Mouse (Mus musculus): ENCODE data around the gene Lmntd2. TPM values are rescaled to one million over a fixed set of nuclear protein-coding genes. Genes with fewer than 3 reads are reported as not detected.

The Lmntd2 gene
- polyA plus RNA-seq, 1 experiment from 2014 or later = 0.49 TPM

DNA sequence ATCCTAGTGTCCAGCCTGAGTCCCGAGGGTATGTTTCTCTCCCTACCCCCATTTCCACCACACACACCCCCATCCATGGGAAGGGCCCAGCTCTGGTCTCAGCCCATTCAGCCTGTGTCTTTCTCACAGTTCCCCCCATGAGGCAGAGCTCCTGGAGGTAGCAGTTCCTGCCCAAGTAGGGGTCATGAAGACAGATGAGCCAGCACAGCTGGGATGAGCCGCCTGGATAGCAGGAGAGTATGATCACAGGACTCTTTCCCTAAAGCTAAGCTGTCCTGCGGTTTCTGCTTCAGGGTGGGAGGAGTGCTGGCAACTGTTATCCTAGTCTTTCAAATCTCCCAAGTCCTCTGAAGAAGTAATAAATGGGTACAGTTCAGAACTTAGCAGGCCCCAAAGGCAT is 4.3 kb upstream of the Lmntd2 start:
- TF ChIP-seq EP300 (IDR thresholded peaks at IDR 0.05; ENCODE audit: low read depth) = no peak
- TF ChIP-seq CTCF (IDR thresholded peaks at IDR 0.05; ENCODE audit: low read depth) = no peak
- peak overlapping the region; percentile 33 for H3K4me2 ChIP-seq (ENCODE audit: low read depth, low read length)
- WGBS (ENCODE audit: insufficient replicate concordance) = 83% methylated on average over 3 of the region's 3 CpGs
- no peak for ATAC-seq
- no peak overlapping the region for H3K4me3 ChIP-seq (ENCODE audit: low read depth, low read length)
- H3K36me3 ChIP-seq (replicated peaks; ENCODE audit: insufficient read depth, low read length) = peaks cover 4% of the 10 kb centered on the region; the same call in 1 of the 2 replicates
- peaks cover 68% of the 10 kb centered on the region for H3K4me1 ChIP-seq (ENCODE audit: insufficient read depth)
- H3K27ac ChIP-seq (ENCODE audit: low read depth) = no peak overlapping the region
- H3K9me3 ChIP-seq (ENCODE audit: low read length) = no peaks in the 10 kb centered on the region
- no peaks in the 10 kb centered on the region for H3K27me3 ChIP-seq (ENCODE audit: insufficient read depth, low read length)
- no peak overlapping the region for H3K9ac ChIP-seq (replicated peaks)
- no peak for DNase-seq

DNA sequence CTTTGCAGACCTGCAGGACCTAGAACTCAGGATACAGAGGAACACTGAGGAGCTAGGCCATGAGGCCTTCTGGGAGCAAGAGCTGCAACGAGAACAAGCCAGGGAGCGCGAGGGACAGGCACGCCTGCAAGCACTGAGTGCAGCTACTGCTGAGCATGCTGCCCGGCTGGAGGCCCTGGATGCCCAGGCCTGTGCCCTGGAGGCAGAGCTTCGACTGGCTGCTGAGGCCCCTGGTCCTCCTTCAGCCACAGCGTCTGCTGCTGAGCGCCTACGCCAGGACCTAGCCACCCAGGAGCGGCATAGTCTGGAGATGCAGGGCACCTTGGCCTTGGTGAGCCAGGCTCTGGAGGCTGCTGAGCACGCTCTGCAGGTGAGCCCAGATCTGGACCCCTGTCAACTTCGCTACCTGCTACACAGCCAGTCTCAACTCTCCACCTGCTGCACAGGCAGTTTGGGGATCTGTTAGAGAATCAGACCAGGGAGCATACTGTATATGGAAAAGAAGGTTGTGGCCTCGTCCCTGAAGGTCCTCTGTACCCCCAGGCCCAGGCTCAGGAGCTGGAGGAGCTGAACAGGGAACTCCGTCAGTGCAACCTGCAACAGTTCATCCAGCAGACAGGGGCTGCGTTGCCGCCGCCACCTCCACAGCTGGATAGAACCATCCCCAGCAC is 3.6 kb upstream of the Lmntd2 start:
- Histone ChIP-seq H3K9ac (replicated peaks) (peak overlapping the region; percentile 75), H3K4me1 (ENCODE audit: insufficient read depth) (peaks cover 62% of the 10 kb centered on the region), H3K27ac (ENCODE audit: low read depth) (no peak overlapping the region), H3K4me3 (ENCODE audit: low read depth, low read length) (no peak overlapping the region), H3K27me3 (ENCODE audit: insufficient read depth, low read length) (no peaks in the 10 kb centered on the region), H3K36me3 (replicated peaks; ENCODE audit: insufficient read depth, low read length) (peaks cover 4% of the 10 kb centered on the region; the same call in 1 of the 2 replicates), H3K4me2 (ENCODE audit: low read depth, low read length) (peak overlapping the region; percentile 99), H3K9me3 (ENCODE audit: low read length) (no peaks in the 10 kb centered on the region)
- TF ChIP-seq CTCF (IDR thresholded peaks at IDR 0.05; ENCODE audit: low read depth) = no peak
- TF ChIP-seq EP300 (IDR thresholded peaks at IDR 0.05; ENCODE audit: low read depth) = no peak
- DNase-seq (no peak), ATAC-seq (no peak)
- 88% methylated on average over 17 of the region's 17 CpGs for WGBS (ENCODE audit: insufficient replicate concordance)

GRCm38 (mm10) chr7:141216894-141217293 is 3.0 kb upstream of the Lmntd2 start:
- peak overlapping the region; percentile 57 for H3K27ac ChIP-seq (ENCODE audit: low read depth)
- peaks cover 56% of the 10 kb centered on the region for H3K4me1 ChIP-seq (ENCODE audit: insufficient read depth)
- H3K36me3 ChIP-seq (replicated peaks; ENCODE audit: insufficient read depth, low read length) = peaks cover 4% of the 10 kb centered on the region; the same call in 1 of the 2 replicates
- peak overlapping the region; percentile 70 for H3K4me3 ChIP-seq (ENCODE audit: low read depth, low read length)
- TF ChIP-seq EP300 (IDR thresholded peaks at IDR 0.05; ENCODE audit: low read depth) (no peak), CTCF (IDR thresholded peaks at IDR 0.05; ENCODE audit: low read depth) (no peak)
- no peak for ATAC-seq
- 78% methylated on average over 11 of the region's 11 CpGs for WGBS (ENCODE audit: insufficient replicate concordance)
- H3K4me2 ChIP-seq (ENCODE audit: low read depth, low read length) = peak overlapping the region; percentile 99
- no peaks in the 10 kb centered on the region for H3K27me3 ChIP-seq (ENCODE audit: insufficient read depth, low read length)
- H3K9me3 ChIP-seq (ENCODE audit: low read length) = no peaks in the 10 kb centered on the region
- peak overlapping the region; percentile 75 for H3K9ac ChIP-seq (replicated peaks)
- DNase-seq = no peak

- 1% methylated on average over 41 of the region's 42 CpGs for WGBS (ENCODE audit: insufficient replicate concordance)
- Histone ChIP-seq H3K4me3 (ENCODE audit: low read depth, low read length) (peak overlapping the region; percentile 70), H3K9me3 (ENCODE audit: low read length) (no peaks in the 10 kb centered on the region), H3K36me3 (replicated peaks; ENCODE audit: insufficient read depth, low read length) (peaks cover 4% of the 10 kb centered on the region; the same call in 1 of the 2 replicates), H3K27me3 (ENCODE audit: insufficient read depth, low read length) (no peaks in the 10 kb centered on the region), H3K4me1 (ENCODE audit: insufficient read depth) (peaks cover 53% of the 10 kb centered on the region), H3K4me2 (ENCODE audit: low read depth, low read length) (peak overlapping the region; percentile 99), H3K9ac (replicated peaks) (peak overlapping the region; percentile 75), H3K27ac (ENCODE audit: low read depth) (peak overlapping the region; percentile 93)
- DNase-seq (peak; percentile 85), ATAC-seq (peak; percentile 71)
- TF ChIP-seq EP300 (IDR thresholded peaks at IDR 0.05; ENCODE audit: low read depth) (peak; percentile 54), CTCF (IDR thresholded peaks at IDR 0.05; ENCODE audit: low read depth) (no peak)
Observed at GRCm38 (mm10) chr7:141215880-141216733, 2.2 kb upstream of the Lmntd2 start.

DNA sequence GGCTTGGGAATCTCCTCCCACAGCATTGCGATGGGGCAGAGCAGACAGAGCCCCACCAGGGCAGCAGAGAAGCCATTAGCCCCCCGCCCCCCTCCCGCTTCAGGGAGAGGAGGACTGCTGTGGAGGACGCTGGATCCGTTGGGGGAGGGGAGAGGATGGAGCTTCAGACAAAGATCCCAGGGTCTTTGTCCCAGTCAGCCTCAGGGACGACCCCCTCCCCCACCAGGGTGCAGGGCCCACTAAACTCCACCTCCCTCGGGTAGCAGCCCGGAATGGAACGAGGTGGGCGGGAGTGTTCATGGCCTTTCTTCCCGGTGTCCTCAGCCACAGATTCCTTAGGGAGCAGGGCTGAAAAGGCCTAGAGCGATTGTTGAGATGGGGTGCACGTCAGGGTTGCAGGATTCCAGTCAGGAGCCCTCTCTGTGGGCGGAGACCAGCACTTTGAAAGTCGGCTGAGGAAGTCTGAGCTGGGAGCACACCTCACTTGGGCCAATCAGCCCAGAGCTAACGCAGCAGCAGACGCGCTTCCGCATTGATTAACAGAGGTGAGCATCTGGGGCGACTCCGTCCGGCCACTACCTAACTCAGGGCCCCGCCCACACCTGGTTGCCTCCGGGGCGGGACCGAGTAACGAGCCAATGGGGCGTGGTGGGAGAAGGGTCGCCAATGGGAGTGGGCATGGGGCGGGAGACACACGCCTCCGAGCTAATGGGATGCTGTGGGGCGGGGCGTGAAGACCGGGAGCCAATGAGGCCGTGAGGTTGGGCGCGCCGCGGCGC is 1.4 kb upstream of the Lmntd2 start, which contains the start of gene Rassf7:
Rassf7 (plus strand) TSS at position 760 of the 779 bp plus-strand sequence.
- ATAC-seq (peak; percentile 91), DNase-seq (peak; percentile 97)
- Histone ChIP-seq H3K36me3 (replicated peaks; ENCODE audit: insufficient read depth, low read length) (peaks cover 4% of the 10 kb centered on the region; the same call in 1 of the 2 replicates), H3K4me1 (ENCODE audit: insufficient read depth) (peaks cover 48% of the 10 kb centered on the region), H3K9me3 (ENCODE audit: low read length) (no peaks in the 10 kb centered on the region), H3K9ac (replicated peaks) (peak within 1 kb of the TSS; percentile 75), H3K4me3 (ENCODE audit: low read depth, low read length) (peak within 1 kb of the TSS; percentile 70), H3K27ac (ENCODE audit: low read depth) (peak within 1 kb of the TSS; percentile 93), H3K4me2 (ENCODE audit: low read depth, low read length) (peak within 1 kb of the TSS; percentile 99), H3K27me3 (ENCODE audit: insufficient read depth, low read length) (no peaks in the 10 kb centered on the region)
- TF ChIP-seq EP300 (IDR thresholded peaks at IDR 0.05; ENCODE audit: low read depth) (no peak), CTCF (IDR thresholded peaks at IDR 0.05; ENCODE audit: low read depth) (no peak)
- WGBS (ENCODE audit: insufficient replicate concordance) = 3% methylated on average over 40 of the region's 41 CpGs

All from liver, postnatal 0 days (tissue).